Mouse (Mus musculus): Measurements from ENCODE around the gene Cacna1c. TPM values are rescaled to one million over a fixed set of nuclear protein-coding genes. Genes with fewer than 3 reads are reported as not detected.

Gene Cacna1c
- polyA plus RNA-seq, 1 experiment from 2014 or later, result 9.8 TPM

DNA sequence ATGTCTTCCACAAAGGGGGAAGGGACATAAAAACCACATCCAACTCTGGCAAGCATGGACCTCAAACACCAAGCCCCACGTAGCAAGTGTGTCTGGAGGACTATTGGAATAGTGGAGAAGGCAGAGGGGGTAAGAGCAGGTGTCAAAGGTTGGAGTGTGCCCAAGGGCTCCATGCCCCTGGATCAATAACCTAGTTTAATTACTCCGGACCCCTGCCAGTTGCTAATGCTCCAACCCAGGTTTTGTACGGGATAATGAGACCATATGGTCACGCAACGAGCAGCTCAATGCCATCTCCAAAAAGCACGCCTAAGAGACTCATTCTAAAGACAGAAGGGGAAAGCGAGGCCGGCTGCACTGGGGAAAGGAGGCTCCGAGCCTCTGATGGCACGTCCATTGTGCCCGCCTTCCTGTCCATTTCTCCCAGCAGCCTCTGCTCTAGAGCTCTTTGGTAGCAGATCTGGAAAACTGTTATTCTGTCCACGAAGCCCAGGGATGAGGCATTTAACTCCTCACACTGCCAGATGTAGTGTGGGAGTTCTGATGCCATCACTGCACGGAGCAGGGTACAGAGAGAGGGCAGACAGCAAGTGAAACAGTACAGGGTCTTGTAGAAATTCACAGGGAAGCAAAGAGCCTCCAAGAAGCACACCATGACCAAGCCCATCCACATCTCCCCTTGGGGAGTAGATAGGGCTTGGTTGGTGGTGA lies 257.7 kb downstream of the Cacna1c start:
- 91% methylated on average over 13 of the region's 13 CpGs for WGBS
- Histone ChIP-seq H3K4me3 (ENCODE audit: low read depth, low read length) (no peak overlapping the region), H3K9ac (replicated peaks; ENCODE audit: low read depth, low read length) (no peak overlapping the region), H3K27me3 (ENCODE audit: control insufficient read depth, insufficient read depth, low read length) (no peaks in the 10 kb centered on the region), H3K36me3 (ENCODE audit: control insufficient read depth, insufficient read depth, low read length) (no peaks in the 10 kb centered on the region), H3K27ac (ENCODE audit: low read length) (no peak overlapping the region), H3K4me2 (replicated peaks; ENCODE audit: low read depth, low read length) (no peak overlapping the region), H3K9me3 (ENCODE audit: control insufficient read depth, low read depth, low read length) (no peaks in the 10 kb centered on the region), H3K4me1 (ENCODE audit: control insufficient read depth, insufficient read depth, low read length) (no peaks in the 10 kb centered on the region)
- ATAC-seq (ENCODE audit: insufficient number of reproducible peaks, insufficient read depth, low FRiP score, low read depth), result no peak

DNA sequence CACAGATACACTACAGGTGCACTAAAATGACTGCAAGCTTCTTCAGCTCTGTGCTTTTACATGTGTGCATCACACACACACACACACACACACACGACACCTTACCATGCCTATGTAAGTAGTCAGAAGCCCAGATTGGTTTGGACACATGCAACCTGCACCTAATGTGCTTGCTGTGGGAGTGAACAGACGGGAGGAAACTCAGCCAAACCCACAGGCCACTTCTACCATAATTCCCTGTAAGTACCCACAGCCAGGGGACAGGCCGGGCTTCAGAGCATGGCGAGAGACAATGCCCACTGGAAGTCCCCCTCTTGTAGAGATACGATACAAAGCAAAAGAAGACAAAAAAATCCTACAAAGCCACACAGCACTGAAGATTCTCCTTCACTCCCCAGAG lies 258.7 kb downstream of the Cacna1c start:
- no peak overlapping the region for H3K9ac ChIP-seq (replicated peaks; ENCODE audit: low read depth, low read length)
- no peak overlapping the region for H3K27ac ChIP-seq (ENCODE audit: low read length)
- H3K36me3 ChIP-seq (ENCODE audit: control insufficient read depth, insufficient read depth, low read length), result no peaks in the 10 kb centered on the region
- ATAC-seq (ENCODE audit: insufficient number of reproducible peaks, insufficient read depth, low FRiP score, low read depth), result no peak
- 88% methylated on average over 5 of the region's 5 CpGs for WGBS
- no peak overlapping the region for H3K4me2 ChIP-seq (replicated peaks; ENCODE audit: low read depth, low read length)
- H3K27me3 ChIP-seq (ENCODE audit: control insufficient read depth, insufficient read depth, low read length), result no peaks in the 10 kb centered on the region
- H3K4me1 ChIP-seq (ENCODE audit: control insufficient read depth, insufficient read depth, low read length), result no peaks in the 10 kb centered on the region
- no peaks in the 10 kb centered on the region for H3K9me3 ChIP-seq (ENCODE audit: control insufficient read depth, low read depth, low read length)
- no peak overlapping the region for H3K4me3 ChIP-seq (ENCODE audit: low read depth, low read length)

DNA sequence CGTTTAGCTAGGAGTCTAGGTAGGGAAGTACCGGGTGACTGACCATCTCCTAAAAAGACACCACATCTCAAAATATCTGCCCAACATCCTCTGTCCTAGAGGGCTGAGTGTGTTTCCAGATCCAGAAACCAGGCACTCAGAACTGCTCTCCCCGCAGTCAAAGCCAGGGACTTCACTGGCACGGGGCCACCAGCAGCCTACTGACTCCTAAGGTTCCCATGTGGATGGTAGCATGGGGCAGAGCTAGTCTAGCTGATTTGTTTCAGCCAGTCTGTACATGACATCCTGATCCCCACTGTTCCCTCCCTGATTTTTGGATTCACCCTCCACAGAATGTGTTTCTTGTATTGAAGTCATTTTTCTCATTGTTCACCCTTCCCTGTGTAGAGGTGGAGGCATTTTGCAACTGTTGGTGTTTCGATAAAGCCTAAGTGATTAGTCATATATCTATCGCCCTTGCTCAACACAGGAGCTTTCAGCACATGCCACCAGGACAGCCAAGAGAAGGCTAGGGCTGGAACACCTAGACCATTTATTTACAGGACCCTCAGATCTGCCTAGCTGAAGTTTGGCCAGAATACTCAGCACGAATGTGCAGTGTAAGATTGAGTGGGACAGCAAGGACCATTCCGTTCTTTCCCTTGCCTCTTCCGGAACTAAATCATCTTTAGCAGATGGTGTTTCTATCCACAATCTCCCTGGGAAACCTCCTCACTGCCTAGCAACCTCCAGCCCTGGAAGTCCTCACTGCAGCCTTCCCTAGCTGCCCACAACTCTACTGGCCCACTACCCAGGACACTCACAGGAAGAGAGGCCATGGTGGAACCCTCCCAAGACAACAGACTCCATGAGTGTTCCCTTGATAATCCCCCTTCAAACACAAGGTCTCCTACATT lies 260.4 kb downstream of the Cacna1c start:
- no peak overlapping the region for H3K4me2 ChIP-seq (replicated peaks; ENCODE audit: low read depth, low read length)
- H3K9me3 ChIP-seq (ENCODE audit: control insufficient read depth, low read depth, low read length), result no peaks in the 10 kb centered on the region
- 81% methylated on average over 9 of the region's 9 CpGs for WGBS
- H3K36me3 ChIP-seq (ENCODE audit: control insufficient read depth, insufficient read depth, low read length), result no peaks in the 10 kb centered on the region
- no peak overlapping the region for H3K9ac ChIP-seq (replicated peaks; ENCODE audit: low read depth, low read length)
- no peaks in the 10 kb centered on the region for H3K4me1 ChIP-seq (ENCODE audit: control insufficient read depth, insufficient read depth, low read length)
- no peak overlapping the region for H3K4me3 ChIP-seq (ENCODE audit: low read depth, low read length)
- no peaks in the 10 kb centered on the region for H3K27me3 ChIP-seq (ENCODE audit: control insufficient read depth, insufficient read depth, low read length)
- ATAC-seq (ENCODE audit: insufficient number of reproducible peaks, insufficient read depth, low FRiP score, low read depth), result no peak
- H3K27ac ChIP-seq (ENCODE audit: low read length), result no peak overlapping the region

DNA sequence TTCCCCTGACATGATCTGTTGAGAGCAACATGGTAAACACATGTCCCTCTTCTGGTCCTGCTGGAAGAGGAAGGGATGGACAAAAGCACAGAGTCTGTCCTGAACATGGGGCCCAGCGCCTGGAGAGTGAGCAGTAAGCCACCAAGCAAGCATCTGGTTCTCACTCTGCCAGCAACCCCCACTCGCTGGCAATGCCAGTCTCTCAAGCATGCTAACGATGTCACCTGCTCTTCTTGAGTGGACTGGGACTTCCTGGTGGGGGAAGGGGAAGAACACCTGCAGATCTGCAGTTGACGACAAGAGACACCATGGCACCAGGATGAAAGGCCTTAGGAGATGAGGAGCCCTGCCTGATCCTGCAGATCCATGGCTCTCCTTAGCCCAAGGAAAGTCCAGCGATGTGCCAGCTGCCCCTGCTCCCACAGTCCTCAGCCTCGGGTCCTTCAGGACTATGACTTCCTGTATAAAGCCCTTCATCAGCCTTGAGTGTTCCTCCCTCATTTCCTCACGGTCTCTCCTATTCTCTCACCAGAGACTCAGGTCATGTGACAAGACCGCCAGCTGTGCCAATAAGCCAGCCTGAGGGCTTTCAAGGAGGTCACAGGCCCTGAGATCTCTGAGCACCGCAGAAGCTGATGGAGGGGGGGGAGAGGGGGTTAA lies 261.8 kb downstream of the Cacna1c start:
- Histone ChIP-seq H3K9me3 (ENCODE audit: control insufficient read depth, low read depth, low read length) (no peaks in the 10 kb centered on the region), H3K27me3 (ENCODE audit: control insufficient read depth, insufficient read depth, low read length) (no peaks in the 10 kb centered on the region), H3K36me3 (ENCODE audit: control insufficient read depth, insufficient read depth, low read length) (no peaks in the 10 kb centered on the region), H3K4me2 (replicated peaks; ENCODE audit: low read depth, low read length) (no peak overlapping the region), H3K4me3 (ENCODE audit: low read depth, low read length) (no peak overlapping the region), H3K27ac (ENCODE audit: low read length) (no peak overlapping the region), H3K4me1 (ENCODE audit: control insufficient read depth, insufficient read depth, low read length) (no peaks in the 10 kb centered on the region), H3K9ac (replicated peaks; ENCODE audit: low read depth, low read length) (no peak overlapping the region)
- ATAC-seq (ENCODE audit: insufficient number of reproducible peaks, insufficient read depth, low FRiP score, low read depth), result no peak
- WGBS, result 63% methylated on average over 9 of the region's 9 CpGs

DNA sequence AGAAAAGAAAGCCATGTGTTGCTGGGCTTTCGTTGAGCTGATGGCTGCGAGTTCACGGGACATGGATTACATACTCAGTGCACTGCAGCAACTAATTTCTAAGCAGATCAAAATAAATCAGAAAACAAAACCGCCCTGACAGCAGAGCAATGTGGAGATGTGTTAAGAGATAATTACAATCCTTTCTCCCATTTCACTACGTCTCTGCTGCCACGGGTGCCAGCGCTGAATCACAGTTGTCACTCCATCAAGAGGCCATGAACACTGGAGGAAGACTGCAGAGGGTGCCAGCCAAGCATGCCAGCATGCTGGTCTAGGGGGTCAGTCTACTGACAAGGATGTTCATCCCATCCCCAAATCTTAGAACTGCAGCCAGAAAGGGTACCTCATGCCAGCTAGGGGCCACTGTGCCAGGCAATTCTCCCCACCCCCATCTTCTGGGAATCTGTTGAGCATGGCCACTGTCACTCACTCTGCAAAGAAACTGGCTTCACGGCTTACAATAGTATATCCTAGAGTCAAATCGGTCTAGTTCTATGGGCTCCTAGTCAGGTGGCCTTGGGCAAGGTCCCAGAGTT lies 263.1 kb downstream of the Cacna1c start:
- no peak for ATAC-seq (ENCODE audit: insufficient number of reproducible peaks, insufficient read depth, low FRiP score, low read depth)
- Histone ChIP-seq H3K4me3 (ENCODE audit: low read depth, low read length) (no peak overlapping the region), H3K27me3 (ENCODE audit: control insufficient read depth, insufficient read depth, low read length) (no peaks in the 10 kb centered on the region), H3K36me3 (ENCODE audit: control insufficient read depth, insufficient read depth, low read length) (no peaks in the 10 kb centered on the region), H3K9me3 (ENCODE audit: control insufficient read depth, low read depth, low read length) (no peaks in the 10 kb centered on the region), H3K4me1 (ENCODE audit: control insufficient read depth, insufficient read depth, low read length) (no peaks in the 10 kb centered on the region), H3K9ac (replicated peaks; ENCODE audit: low read depth, low read length) (no peak overlapping the region), H3K27ac (ENCODE audit: low read length) (no peak overlapping the region), H3K4me2 (replicated peaks; ENCODE audit: low read depth, low read length) (no peak overlapping the region)
- WGBS, result 83% methylated on average over 9 of the region's 9 CpGs

DNA sequence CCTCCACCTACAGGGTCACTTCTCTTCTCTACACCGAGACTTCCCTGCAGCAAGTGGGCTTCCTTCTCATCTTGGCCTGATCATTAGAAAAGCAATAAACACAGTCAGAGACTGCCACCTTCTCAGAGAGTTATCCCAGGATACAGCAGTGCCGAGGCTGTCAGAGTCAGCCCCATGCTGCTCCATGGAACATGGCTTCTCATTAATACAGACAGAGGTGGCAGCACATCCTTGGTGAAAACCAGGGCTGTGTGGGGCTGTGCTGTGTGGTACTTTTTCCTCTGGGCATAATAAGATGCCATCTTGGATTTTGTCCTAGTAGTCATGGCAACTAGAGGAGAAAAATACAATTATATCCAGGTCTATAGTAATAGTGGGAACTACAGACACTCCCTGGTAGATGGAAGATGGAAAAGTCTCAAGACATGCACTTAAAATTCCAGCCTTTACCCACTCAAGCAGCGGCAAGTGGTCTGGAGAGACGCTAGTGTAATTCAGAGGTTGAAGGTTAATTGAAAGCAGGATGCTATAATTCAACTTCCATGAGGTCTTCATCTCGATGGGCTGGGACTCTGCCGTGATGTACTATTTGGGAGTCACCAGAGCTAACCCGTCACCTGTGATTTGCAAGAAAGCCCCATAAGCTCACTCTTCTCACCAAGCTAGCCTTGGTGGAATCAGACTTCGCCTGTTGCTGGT lies 264.1 kb downstream of the Cacna1c start:
- H3K4me3 ChIP-seq (ENCODE audit: low read depth, low read length), result no peak overlapping the region
- no peaks in the 10 kb centered on the region for H3K27me3 ChIP-seq (ENCODE audit: control insufficient read depth, insufficient read depth, low read length)
- no peaks in the 10 kb centered on the region for H3K9me3 ChIP-seq (ENCODE audit: control insufficient read depth, low read depth, low read length)
- H3K36me3 ChIP-seq (ENCODE audit: control insufficient read depth, insufficient read depth, low read length), result no peaks in the 10 kb centered on the region
- H3K4me2 ChIP-seq (replicated peaks; ENCODE audit: low read depth, low read length), result no peak overlapping the region
- no peak for ATAC-seq (ENCODE audit: insufficient number of reproducible peaks, insufficient read depth, low FRiP score, low read depth)
- H3K4me1 ChIP-seq (ENCODE audit: control insufficient read depth, insufficient read depth, low read length), result no peaks in the 10 kb centered on the region
- H3K9ac ChIP-seq (replicated peaks; ENCODE audit: low read depth, low read length), result no peak overlapping the region
- WGBS, result 58% methylated on average over 8 of the region's 8 CpGs
- no peak overlapping the region for H3K27ac ChIP-seq (ENCODE audit: low read length)

DNA sequence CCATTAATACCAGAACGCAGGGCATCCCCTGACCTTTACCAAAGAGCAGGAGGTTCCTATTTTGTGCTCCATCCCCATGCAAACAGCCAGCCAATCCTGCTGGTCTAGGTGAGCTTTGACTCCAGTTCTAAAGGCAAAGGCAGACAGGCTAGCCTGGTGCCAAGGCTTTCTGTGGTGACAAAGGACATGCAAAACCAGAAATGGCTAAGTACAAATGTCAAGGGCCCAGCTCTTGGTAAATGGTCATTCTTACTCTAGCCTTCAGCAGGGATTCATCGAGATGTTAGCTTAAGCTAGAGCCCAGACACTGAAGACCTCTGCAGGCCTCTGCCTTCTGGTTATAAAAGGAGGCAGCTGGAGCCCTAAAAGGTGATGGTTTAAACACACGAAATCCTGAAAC lies 269.5 kb downstream of the Cacna1c start:
- Histone ChIP-seq H3K9me3 (ENCODE audit: control insufficient read depth, low read depth, low read length) (no peaks in the 10 kb centered on the region), H3K27ac (ENCODE audit: low read length) (no peak overlapping the region), H3K4me3 (ENCODE audit: low read depth, low read length) (no peak overlapping the region), H3K27me3 (ENCODE audit: control insufficient read depth, insufficient read depth, low read length) (no peaks in the 10 kb centered on the region), H3K36me3 (ENCODE audit: control insufficient read depth, insufficient read depth, low read length) (no peaks in the 10 kb centered on the region), H3K9ac (replicated peaks; ENCODE audit: low read depth, low read length) (no peak overlapping the region), H3K4me2 (replicated peaks; ENCODE audit: low read depth, low read length) (no peak overlapping the region), H3K4me1 (ENCODE audit: control insufficient read depth, insufficient read depth, low read length) (no peaks in the 10 kb centered on the region; the same call in 1 of the 2 replicates)
- no peak for ATAC-seq (ENCODE audit: insufficient number of reproducible peaks, insufficient read depth, low FRiP score, low read depth)
- 72% methylated on average over 3 of the region's 3 CpGs for WGBS

DNA sequence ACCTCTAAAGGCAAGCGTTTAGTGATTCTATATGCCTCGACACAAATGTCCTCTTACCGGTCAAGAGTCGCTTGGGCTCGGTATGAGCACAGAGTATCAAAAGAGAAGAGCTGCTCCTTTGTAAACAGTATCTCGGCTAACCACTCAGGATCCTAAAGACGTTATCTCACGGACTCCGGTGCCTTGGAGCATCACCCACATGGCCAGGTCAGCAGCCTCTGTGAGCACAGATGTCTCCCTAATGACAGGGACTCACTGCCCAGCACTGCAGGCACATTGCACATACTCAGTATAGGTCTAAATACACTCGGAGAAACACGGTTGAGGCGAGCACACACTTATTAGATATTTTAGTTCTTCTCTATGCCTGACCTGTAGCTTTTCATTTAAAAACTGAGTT lies 271.8 kb downstream of the Cacna1c start:
- Histone ChIP-seq H3K9ac (replicated peaks; ENCODE audit: low read depth, low read length) (no peak overlapping the region), H3K27ac (ENCODE audit: low read length) (no peak overlapping the region), H3K36me3 (ENCODE audit: control insufficient read depth, insufficient read depth, low read length) (no peaks in the 10 kb centered on the region), H3K4me3 (ENCODE audit: low read depth, low read length) (no peak overlapping the region), H3K4me1 (ENCODE audit: control insufficient read depth, insufficient read depth, low read length) (no peaks in the 10 kb centered on the region; the same call in 1 of the 2 replicates), H3K9me3 (ENCODE audit: control insufficient read depth, low read depth, low read length) (no peaks in the 10 kb centered on the region), H3K27me3 (ENCODE audit: control insufficient read depth, insufficient read depth, low read length) (no peaks in the 10 kb centered on the region), H3K4me2 (replicated peaks; ENCODE audit: low read depth, low read length) (no peak overlapping the region)
- WGBS, result 78% methylated on average over 12 of the region's 12 CpGs
- no peak for ATAC-seq (ENCODE audit: insufficient number of reproducible peaks, insufficient read depth, low FRiP score, low read depth)

Measured in stomach, embryonic 14.5 days (tissue).